ENCODE assay signal across 27 mouse cellular contexts in genomic region chr11:36663571-36663970, GRCm38 (mm10).
DNase-seq lines count a peak whose midpoint lies in the region; ATAC-seq and TF ChIP-seq lines count a peak whose summit lies in the region.
"Had no signal": no experiment of that assay in that cellular context is flagged by ENCODE, and none has a peak within 500 bp of the region (broad histone marks: within the 10 kb centered on the region; RNA-seq: fewer than 3 reads in every experiment).

No protein-coding gene starts in this region.

- no peaks in the 10 kb centered on the region for H3K27me3 ChIP-seq in forebrain, embryonic 12.5 days
- H3K27me3 ChIP-seq in forebrain, embryonic 14.5 days (replicated peaks; ENCODE audit: control insufficient read depth, insufficient read depth, low read length) = no peaks in the 10 kb centered on the region
- no peaks in the 10 kb centered on the region for H3K27me3 ChIP-seq in hindbrain, embryonic 12.5 days
- H3K27me3 ChIP-seq in hindbrain, postnatal 0 days (ENCODE audit: insufficient read depth, low read length) = no peaks in the 10 kb centered on the region
- H3K27me3 ChIP-seq in midbrain, embryonic 12.5 days = no peaks in the 10 kb centered on the region
- H3K27me3 ChIP-seq in midbrain, postnatal 0 days (ENCODE audit: insufficient read depth, low read length) = no peaks in the 10 kb centered on the region
- H3K27me3 ChIP-seq in hindbrain, embryonic 15.5 days = no peaks in the 10 kb centered on the region
- H3K27me3 ChIP-seq: CH12.LX; embryonic facial prominence, embryonic 13.5 days; forebrain, embryonic 13.5 days had no signal

- H3K36me3 ChIP-seq in forebrain, embryonic 12.5 days (replicated peaks) = no peaks in the 10 kb centered on the region
- no peaks in the 10 kb centered on the region for H3K36me3 ChIP-seq in forebrain, embryonic 14.5 days (ENCODE audit: control insufficient read depth, insufficient read depth, low read length)
- no peaks in the 10 kb centered on the region for H3K36me3 ChIP-seq in hindbrain, embryonic 12.5 days
- no peaks in the 10 kb centered on the region for H3K36me3 ChIP-seq in hindbrain, postnatal 0 days (ENCODE audit: insufficient read depth, low read length)
- H3K36me3 ChIP-seq in midbrain, embryonic 12.5 days = no peaks in the 10 kb centered on the region
- no peaks in the 10 kb centered on the region for H3K36me3 ChIP-seq in midbrain, postnatal 0 days (ENCODE audit: insufficient read depth, low read length)
- H3K36me3 ChIP-seq in hindbrain, embryonic 15.5 days = no peaks in the 10 kb centered on the region
- H3K36me3 ChIP-seq: embryonic facial prominence, embryonic 10.5 days; embryonic facial prominence, embryonic 13.5 days; G1E had no signal

- no peak overlapping the region for H3K9ac ChIP-seq in forebrain, embryonic 12.5 days
- no peak overlapping the region for H3K9ac ChIP-seq in forebrain, embryonic 14.5 days (ENCODE audit: low read length)
- no peak overlapping the region for H3K9ac ChIP-seq in hindbrain, embryonic 12.5 days
- H3K9ac ChIP-seq in hindbrain, postnatal 0 days (replicated peaks; ENCODE audit: low read length) = no peak overlapping the region
- H3K9ac ChIP-seq in midbrain, embryonic 12.5 days (replicated peaks) = no peak overlapping the region
- H3K9ac ChIP-seq in midbrain, postnatal 0 days (replicated peaks; ENCODE audit: low read length, poor library complexity, severe bottlenecking) = no peak overlapping the region
- no peak overlapping the region for H3K9ac ChIP-seq in hindbrain, embryonic 15.5 days
- H3K9ac ChIP-seq: embryonic facial prominence, embryonic 13.5 days; forebrain, embryonic 13.5 days; forebrain, postnatal 0 days had no signal

- no peak overlapping the region for H3K4me2 ChIP-seq in forebrain, embryonic 12.5 days
- no peak overlapping the region for H3K4me2 ChIP-seq in forebrain, embryonic 14.5 days (ENCODE audit: low read length)
- no peak overlapping the region for H3K4me2 ChIP-seq in hindbrain, embryonic 12.5 days (replicated peaks)
- H3K4me2 ChIP-seq in hindbrain, postnatal 0 days (ENCODE audit: low read depth, low read length) = no peak overlapping the region
- H3K4me2 ChIP-seq in midbrain, embryonic 12.5 days (replicated peaks) = 0 out of 2 replicates have a peak overlapping the region, but pooled peaks have one; percentile 6
- H3K4me2 ChIP-seq in midbrain, postnatal 0 days (ENCODE audit: low read depth, low read length, poor library complexity, severe bottlenecking) = no peak overlapping the region
- no peak overlapping the region for H3K4me2 ChIP-seq in hindbrain, embryonic 15.5 days
- H3K4me2 ChIP-seq: embryonic facial prominence, embryonic 13.5 days; forebrain, embryonic 13.5 days; heart, embryonic 11.5 days had no signal

- DNase-seq in forebrain, embryonic 14.5 days (ENCODE audit: low spot score) = no peak
- DNase-seq in hindbrain, postnatal 0 days (ENCODE audit: low spot score) = no peak
- no peak for DNase-seq in midbrain, postnatal 0 days (ENCODE audit: low spot score)
- DNase-seq: adrenal gland, postnatal 10 days; adrenal gland, postnatal 36 days; B cell, adult 2 months; cerebellum, adult 18-20 months; cerebellum, adult 9-10 months; cerebellum, postnatal 14 days; forebrain, postnatal 0 days; gastrocnemius, adult 2 months; gastrocnemius, postnatal 14 days; heart, adult 11 months had no signal

- H3K9me3 ChIP-seq in forebrain, embryonic 12.5 days = no peaks in the 10 kb centered on the region
- H3K9me3 ChIP-seq in forebrain, embryonic 14.5 days (replicated peaks; ENCODE audit: control insufficient read depth, low read length) = no peaks in the 10 kb centered on the region
- H3K9me3 ChIP-seq in hindbrain, embryonic 12.5 days (replicated peaks) = no peaks in the 10 kb centered on the region
- H3K9me3 ChIP-seq in hindbrain, postnatal 0 days (ENCODE audit: low read length) = no peaks in the 10 kb centered on the region
- H3K9me3 ChIP-seq in midbrain, embryonic 12.5 days = no peaks in the 10 kb centered on the region
- H3K9me3 ChIP-seq in midbrain, postnatal 0 days (ENCODE audit: low read length) = no peaks in the 10 kb centered on the region
- H3K9me3 ChIP-seq in hindbrain, embryonic 15.5 days = no peaks in the 10 kb centered on the region
- H3K9me3 ChIP-seq: embryonic facial prominence, embryonic 10.5 days; embryonic facial prominence, embryonic 13.5 days; forebrain, embryonic 13.5 days had no signal

- ATAC-seq in forebrain, embryonic 12.5 days (ENCODE audit: low FRiP score) = no peak
- no peak for ATAC-seq in forebrain, embryonic 14.5 days
- peak; percentile 56; the same call in 1 of the 2 replicates for ATAC-seq in hindbrain, embryonic 12.5 days (ENCODE audit: low FRiP score)
- ATAC-seq in hindbrain, postnatal 0 days = no peak
- ATAC-seq in midbrain, embryonic 12.5 days (ENCODE audit: low FRiP score, low read depth) = 0 out of 2 replicates have a peak, but pooled peaks have one; percentile 4
- no peak for ATAC-seq in midbrain, postnatal 0 days (ENCODE audit: low FRiP score)
- no peak for ATAC-seq in hindbrain, embryonic 15.5 days (ENCODE audit: low FRiP score, low read depth)
- ATAC-seq: forebrain, embryonic 13.5 days; forebrain, postnatal 0 days; inflammation-experienced regulatory T-cells, adult 6 months; intestine, embryonic 16.5 days; Patski had no signal

- 55% methylated on average over 3 of the region's 3 CpGs for WGBS in forebrain, embryonic 12.5 days
- 56% methylated on average over 3 of the region's 3 CpGs for WGBS in forebrain, embryonic 14.5 days
- WGBS in hindbrain, embryonic 12.5 days = 37% methylated on average over 3 of the region's 3 CpGs
- WGBS in hindbrain, postnatal 0 days = 58% methylated on average over 3 of the region's 3 CpGs
- 49% methylated on average over 3 of the region's 3 CpGs for WGBS in midbrain, embryonic 12.5 days
- WGBS in midbrain, postnatal 0 days = 32% methylated on average over 3 of the region's 3 CpGs
- WGBS in hindbrain, embryonic 15.5 days = 36% methylated on average over 3 of the region's 3 CpGs

- H3K4me3 ChIP-seq in forebrain, embryonic 12.5 days (replicated peaks) = no peak overlapping the region
- H3K4me3 ChIP-seq in forebrain, embryonic 14.5 days (ENCODE audit: low read depth, low read length) = no peak overlapping the region
- H3K4me3 ChIP-seq in hindbrain, embryonic 12.5 days = no peak overlapping the region
- no peak overlapping the region for H3K4me3 ChIP-seq in hindbrain, postnatal 0 days (ENCODE audit: low read length)
- H3K4me3 ChIP-seq in midbrain, embryonic 12.5 days = no peak overlapping the region
- no peak overlapping the region for H3K4me3 ChIP-seq in midbrain, postnatal 0 days (ENCODE audit: low read depth, low read length)
- H3K4me3 ChIP-seq in hindbrain, embryonic 15.5 days = no peak overlapping the region
- H3K4me3 ChIP-seq: embryonic facial prominence, embryonic 10.5 days; embryonic facial prominence, embryonic 13.5 days; erythroblast, embryonic 14.5 days; forebrain, embryonic 13.5 days; gastrocnemius, adult 2 months had no signal

- H3K4me1 ChIP-seq in forebrain, embryonic 12.5 days = peaks cover 16% of the 10 kb centered on the region
- peaks cover 5% of the 10 kb centered on the region; the same call in 1 of the 2 replicates for H3K4me1 ChIP-seq in forebrain, embryonic 14.5 days (ENCODE audit: control insufficient read depth, insufficient read depth, low read length)
- peaks cover 13% of the 10 kb centered on the region for H3K4me1 ChIP-seq in hindbrain, embryonic 12.5 days
- H3K4me1 ChIP-seq in hindbrain, postnatal 0 days (ENCODE audit: insufficient read depth, low read length) = no peaks in the 10 kb centered on the region
- H3K4me1 ChIP-seq in midbrain, embryonic 12.5 days = peaks cover 16% of the 10 kb centered on the region
- H3K4me1 ChIP-seq in midbrain, postnatal 0 days (ENCODE audit: insufficient read depth, low read length) = no peaks in the 10 kb centered on the region
- peaks cover 14% of the 10 kb centered on the region; the same call in 1 of the 2 replicates for H3K4me1 ChIP-seq in hindbrain, embryonic 15.5 days (replicated peaks)
- H3K4me1 ChIP-seq: embryonic facial prominence, embryonic 13.5 days had no signal

- TF ChIP-seq CTCF in hindbrain, postnatal 0 days (IDR thresholded peaks at IDR 0.05; ENCODE audit: low read depth) = no peak
- no peak for TF ChIP-seq CTCF in midbrain, postnatal 0 days (IDR thresholded peaks at IDR 0.05)

- H3K27ac ChIP-seq in forebrain, embryonic 12.5 days = 0 out of 2 replicates have a peak overlapping the region, but pooled peaks have one; percentile 6
- H3K27ac ChIP-seq in forebrain, embryonic 14.5 days (ENCODE audit: low read depth, low read length) = no peak overlapping the region
- H3K27ac ChIP-seq in hindbrain, embryonic 12.5 days = peak overlapping the region; percentile 40; the same call in 1 of the 2 replicates
- no peak overlapping the region for H3K27ac ChIP-seq in hindbrain, postnatal 0 days
- H3K27ac ChIP-seq in midbrain, embryonic 12.5 days (replicated peaks) = peak overlapping the region; percentile 47; the same call in 1 of the 2 replicates
- H3K27ac ChIP-seq in midbrain, postnatal 0 days (ENCODE audit: low read depth, low read length) = no peak overlapping the region
- H3K27ac ChIP-seq in hindbrain, embryonic 15.5 days (replicated peaks) = 0 out of 2 replicates have a peak overlapping the region, but pooled peaks have one; percentile 3
- H3K27ac ChIP-seq: embryonic facial prominence, embryonic 10.5 days; embryonic facial prominence, embryonic 13.5 days; forebrain, embryonic 13.5 days; gastrocnemius, adult 2 months had no signal

Comparison
In these comparisons a context has a peak if more than half of its experiments do, and no peak if none do; other contexts are left out.
1. ATAC-seq: peak in hindbrain, embryonic 12.5 days (single experiment) and midbrain, embryonic 12.5 days (single experiment); none in forebrain, embryonic 12.5 days (single experiment), forebrain, embryonic 14.5 days (single experiment), hindbrain, postnatal 0 days (single experiment), midbrain, postnatal 0 days (single experiment) and hindbrain, embryonic 15.5 days (single experiment).
2. H3K27ac ChIP-seq: peak in forebrain, embryonic 12.5 days (single experiment), hindbrain, embryonic 12.5 days (single experiment), midbrain, embryonic 12.5 days (single experiment) and hindbrain, embryonic 15.5 days (single experiment); none in forebrain, embryonic 14.5 days (single experiment), hindbrain, postnatal 0 days (single experiment) and midbrain, postnatal 0 days (single experiment).